Mouse (Mus musculus) brain, embryonic 18.5 days (tissue): Measurements from ENCODE around the gene Fam217b.

ENCODE experiments used
- DNase-seq: peaks from one replicate; pipeline ENCODE4 v3.0.0-alpha.2; 2012; ENCODE audit warnings: low read depth, low spot score

Fam217b gene

DNA sequence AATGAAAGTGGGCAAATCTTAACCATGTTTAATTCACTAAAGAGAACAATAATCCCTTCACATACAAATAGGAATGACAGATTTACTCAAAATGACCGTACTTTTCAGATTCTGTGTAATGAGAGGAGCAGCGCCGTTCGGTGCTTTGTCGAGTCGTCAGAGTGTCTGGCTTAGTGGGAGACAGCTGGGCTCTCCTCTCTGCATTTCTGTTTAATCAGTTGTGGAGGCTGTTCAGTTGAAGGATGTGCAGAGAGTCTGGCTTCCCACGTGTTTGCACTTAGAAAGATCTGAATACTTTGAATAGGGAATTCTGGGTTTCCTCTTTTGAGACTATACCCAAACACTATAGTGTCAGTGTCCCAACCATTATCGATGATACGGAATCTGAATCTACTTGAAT is 23.0 kb downstream of the Fam217b start:
- no peak for DNase-seq

DNA sequence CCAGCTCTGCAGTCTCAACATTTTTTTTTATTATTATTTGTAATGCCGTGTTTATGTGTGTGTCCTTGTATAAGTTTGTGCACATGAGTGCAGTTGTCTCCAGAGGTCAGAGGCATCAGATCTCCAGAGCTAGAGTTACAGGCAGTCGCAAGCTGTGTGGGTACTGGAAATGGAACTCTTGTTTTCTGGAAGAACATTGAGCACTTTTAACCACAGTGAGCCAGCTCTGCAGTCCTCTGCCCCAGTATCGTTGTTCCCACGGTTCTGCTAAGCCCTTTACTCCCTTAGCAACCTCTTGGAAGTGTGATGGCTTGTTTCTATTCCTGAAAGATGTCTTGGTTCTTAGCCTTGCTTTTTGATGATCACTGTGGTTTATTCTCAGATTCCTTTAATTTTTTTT is 35.1 kb downstream of the Fam217b start:
- no peak for DNase-seq

DNA sequence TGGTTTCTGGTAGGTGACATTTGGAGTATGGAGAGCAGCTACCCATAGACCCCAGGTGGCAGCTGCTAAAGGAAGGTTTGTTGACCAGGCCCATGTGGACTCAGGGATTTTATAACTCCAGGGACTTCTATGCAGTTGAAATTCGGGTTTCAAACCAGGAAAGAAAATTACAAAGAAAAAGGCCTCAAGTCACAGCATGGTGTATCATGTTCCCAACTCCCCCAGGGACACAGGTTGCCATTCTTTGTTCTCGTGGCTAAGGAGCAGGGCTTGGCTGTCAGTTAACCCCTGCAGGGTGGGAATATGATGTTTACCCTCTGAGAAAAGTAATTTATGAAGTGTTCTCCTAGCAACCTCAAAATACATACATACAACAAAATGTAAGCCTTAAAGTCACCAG is 35.9 kb downstream of the Fam217b start:
- no peak for DNase-seq

- no peak for DNase-seq
Observed at GRCm38 (mm10) chr2:178450961-178451360, 36.6 kb downstream of the Fam217b start.

DNA sequence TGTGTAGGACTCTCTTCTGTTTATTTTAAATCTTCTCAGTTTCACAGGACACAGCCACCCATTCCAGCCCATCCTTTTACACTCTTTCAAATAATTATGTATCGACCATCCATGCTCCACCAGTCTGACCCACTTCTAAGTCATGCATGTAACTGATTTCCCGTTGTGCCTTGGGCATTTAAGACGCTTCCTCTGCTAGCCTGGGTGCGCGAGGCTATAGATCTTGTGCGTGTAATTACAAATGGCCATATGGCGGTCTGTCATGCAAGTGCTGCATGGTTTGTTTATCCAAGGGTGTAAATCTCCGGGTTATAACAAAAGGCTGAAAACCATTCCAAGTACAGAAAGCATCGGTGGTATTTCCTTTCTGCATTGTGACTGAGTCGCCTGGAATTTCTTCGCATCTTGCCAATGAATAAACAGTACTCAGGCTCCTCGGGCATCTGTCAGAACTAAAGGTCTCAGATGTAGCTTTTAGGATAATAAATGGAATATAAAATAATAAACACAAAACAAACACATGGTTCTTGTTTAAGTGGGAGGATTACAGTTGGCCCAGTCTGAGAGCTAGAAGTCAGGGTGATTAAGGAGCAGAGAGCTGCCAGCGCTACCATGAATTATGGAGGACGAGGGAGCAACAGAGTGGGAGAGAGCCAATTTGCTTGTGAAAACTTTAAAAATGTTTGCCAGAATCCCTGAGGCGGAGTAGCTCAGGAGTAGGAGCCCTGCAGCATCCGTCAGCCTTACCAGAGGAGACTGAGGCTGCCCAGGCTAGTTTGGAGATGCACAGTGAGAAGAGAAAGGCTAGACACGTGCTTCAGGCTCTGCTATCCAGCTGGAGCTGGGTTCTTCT is 40.6 kb downstream of the Fam217b start:
- DNase-seq: peak; percentile 43

DNA sequence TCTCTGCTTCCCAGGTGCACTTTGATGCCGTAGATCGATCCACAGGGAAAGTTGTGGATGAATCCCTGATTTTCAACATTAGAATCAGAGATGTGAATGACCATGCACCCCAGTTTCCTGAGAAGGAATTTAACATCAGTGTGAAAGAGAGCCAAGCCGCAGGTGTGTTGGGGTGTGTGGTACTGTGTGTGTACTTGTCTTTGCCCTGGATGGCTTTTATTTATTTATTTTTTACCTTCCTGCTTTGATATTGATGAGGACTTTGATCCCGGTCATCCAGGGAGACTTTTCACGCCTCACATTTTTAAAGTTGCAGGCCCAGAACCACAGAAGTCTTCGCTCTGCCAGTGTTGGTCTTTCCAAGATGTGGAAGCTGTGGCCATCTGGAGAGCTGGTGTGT is 43.1 kb downstream of the Fam217b start:
- no peak for DNase-seq

DNA sequence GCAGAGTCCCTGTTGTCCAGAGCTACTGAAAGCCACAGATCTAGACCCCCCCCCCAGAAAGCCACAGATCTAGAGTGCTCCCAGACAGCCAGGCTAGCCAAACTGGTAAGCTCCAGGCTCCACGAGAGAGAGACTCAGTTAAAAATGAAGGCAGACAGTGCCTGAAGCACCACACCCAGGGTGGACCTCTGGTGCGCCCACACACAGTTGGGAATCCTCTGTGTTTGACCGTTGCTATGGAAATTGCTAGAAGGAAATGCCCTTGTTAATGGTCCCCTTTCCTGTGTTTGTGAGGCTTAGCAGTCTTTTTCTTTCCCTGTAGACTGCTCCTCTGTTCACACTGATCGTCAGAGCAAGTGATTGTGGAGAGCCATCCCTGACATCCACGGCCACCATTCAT is 46.0 kb downstream of the Fam217b start:
- DNase-seq: no peak

DNA sequence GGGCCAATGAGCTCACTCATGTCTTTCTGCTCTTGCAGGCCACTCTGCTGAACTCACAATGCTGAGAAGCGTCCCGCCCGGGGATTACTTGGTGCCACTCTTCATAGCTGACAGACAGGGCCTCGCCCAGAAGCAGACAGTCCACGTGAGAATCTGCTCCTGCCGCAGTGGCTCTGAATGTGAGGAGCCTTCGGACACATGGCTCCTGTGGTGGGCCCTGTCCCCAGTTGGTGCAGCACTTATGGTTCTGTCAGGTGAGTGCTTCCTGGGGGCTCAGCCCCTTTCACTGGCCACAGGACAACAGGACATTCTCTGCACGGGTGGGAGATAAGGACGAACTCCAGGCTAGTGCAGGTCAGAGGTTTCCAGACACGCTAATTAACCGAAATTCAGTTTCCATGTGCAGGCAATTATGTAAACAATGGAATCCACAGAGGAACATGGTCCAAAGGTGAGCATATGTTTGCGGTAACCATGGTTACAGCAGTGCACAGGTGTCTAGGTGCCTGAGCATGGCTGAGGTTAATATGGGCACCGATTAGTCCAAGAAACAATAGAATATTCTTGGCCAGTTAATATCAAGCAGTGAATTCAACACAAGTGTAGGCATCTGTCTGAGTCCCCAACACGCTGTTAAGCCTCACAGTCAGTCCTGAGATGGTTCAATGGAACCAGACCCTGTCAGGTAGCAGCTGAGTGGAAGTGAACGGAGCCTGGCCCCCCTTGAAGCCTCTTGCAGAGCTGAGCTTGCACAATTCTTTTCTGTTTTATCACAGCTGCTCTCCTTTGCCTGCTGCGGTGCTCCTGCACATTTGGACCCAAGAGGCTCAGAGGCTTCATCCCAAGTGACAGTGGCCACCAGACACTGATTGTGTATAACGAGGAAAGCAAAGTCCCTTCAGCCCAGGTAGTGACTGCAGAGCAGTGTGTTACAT is 57.5 kb downstream of the Fam217b start:
- DNase-seq: no peak

- no peak for DNase-seq
Observed at GRCm38 (mm10) chr2:178473916-178474315, 59.6 kb downstream of the Fam217b start.
